In genomic region chr6:90450697-90451096, GRCm38 (mm10) we compare ENCODE assay signal across 10 mouse cellular contexts. TPM values are rescaled to one million over a fixed set of nuclear protein-coding genes. Genes with fewer than 3 reads are reported as not detected.
DNase-seq lines count a peak whose midpoint lies in the region; ATAC-seq and TF ChIP-seq lines count a peak whose summit lies in the region.
"Had no signal": no experiment of that assay in that cellular context is flagged by ENCODE, and none has a peak within 500 bp of the region (broad histone marks: within the 10 kb centered on the region; RNA-seq: fewer than 3 reads in every experiment).

No protein-coding gene starts in this region.

- no peak for TF ChIP-seq CTCF in hindbrain, postnatal 0 days (IDR thresholded peaks at IDR 0.05; ENCODE audit: low read depth)

- WGBS in hindbrain, postnatal 0 days = 50% methylated on average over 5 of the region's 5 CpGs
- WGBS in hindbrain, embryonic 12.5 days = 77% methylated on average over 5 of the region's 5 CpGs
- 69% methylated on average over 5 of the region's 5 CpGs for WGBS in embryonic facial prominence, embryonic 10.5 days

- H3K4me1 ChIP-seq in hindbrain, postnatal 0 days (ENCODE audit: insufficient read depth, low read length) = 0 out of 2 replicates have a peak, but pooled peaks cover 4% of the 10 kb centered on the region
- peaks cover 7% of the 10 kb centered on the region for H3K4me1 ChIP-seq in hindbrain, embryonic 12.5 days
- H3K4me1 ChIP-seq in embryonic facial prominence, embryonic 10.5 days = peaks cover 7% of the 10 kb centered on the region
- H3K4me1 ChIP-seq: limb, embryonic 12.5 days had no signal

- H3K27me3 ChIP-seq in hindbrain, postnatal 0 days (ENCODE audit: insufficient read depth, low read length) = no peaks in the 10 kb centered on the region
- H3K27me3 ChIP-seq in hindbrain, embryonic 12.5 days = no peaks in the 10 kb centered on the region
- H3K27me3 ChIP-seq in embryonic facial prominence, embryonic 10.5 days (replicated peaks; ENCODE audit: low read depth, poor library complexity, severe bottlenecking) = 0 out of 2 replicates have a peak, but pooled peaks cover 3% of the 10 kb centered on the region

- no peak overlapping the region for H3K4me2 ChIP-seq in hindbrain, postnatal 0 days (ENCODE audit: low read depth, low read length)
- no peak overlapping the region for H3K4me2 ChIP-seq in hindbrain, embryonic 12.5 days (replicated peaks)
- H3K4me2 ChIP-seq: limb, embryonic 12.5 days had no signal

- no peak overlapping the region for H3K4me3 ChIP-seq in hindbrain, postnatal 0 days (ENCODE audit: low read length)
- H3K4me3 ChIP-seq in hindbrain, embryonic 12.5 days = no peak overlapping the region
- H3K4me3 ChIP-seq in embryonic facial prominence, embryonic 10.5 days = no peak overlapping the region
- H3K4me3 ChIP-seq: limb, embryonic 12.5 days had no signal

- ATAC-seq in hindbrain, postnatal 0 days = peak; percentile 82
- ATAC-seq in hindbrain, embryonic 12.5 days (ENCODE audit: low FRiP score) = no peak

- no peaks in the 10 kb centered on the region for H3K9me3 ChIP-seq in hindbrain, postnatal 0 days (ENCODE audit: low read length)
- no peaks in the 10 kb centered on the region for H3K9me3 ChIP-seq in hindbrain, embryonic 12.5 days (replicated peaks)
- no peaks in the 10 kb centered on the region for H3K9me3 ChIP-seq in embryonic facial prominence, embryonic 10.5 days
- H3K9me3 ChIP-seq: limb, embryonic 12.5 days had no signal

- H3K36me3 ChIP-seq in hindbrain, postnatal 0 days (ENCODE audit: insufficient read depth, low read length) = no peaks in the 10 kb centered on the region
- H3K36me3 ChIP-seq in hindbrain, embryonic 12.5 days = no peaks in the 10 kb centered on the region
- no peaks in the 10 kb centered on the region for H3K36me3 ChIP-seq in embryonic facial prominence, embryonic 10.5 days (replicated peaks)
- H3K36me3 ChIP-seq: limb, embryonic 12.5 days had no signal

- DNase-seq in hindbrain, postnatal 0 days (ENCODE audit: low spot score) = peak; percentile 70
- peak; percentile 54 for DNase-seq in adrenal gland, postnatal 25 days
- DNase-seq in heart, adult 9 months (ENCODE audit: low spot score in 2 of 2) = peak; percentile 75 to 82
- DNase-seq in kidney, postnatal 25 days = peak; percentile 89 to 96
- no peak for DNase-seq in thymus, postnatal 4 days
- DNase-seq in left cerebral cortex, adult 9 months (ENCODE audit: low spot score in 2 of 2) = no peak
- no peak for DNase-seq in embryonic facial prominence, embryonic 10.5 days (ENCODE audit: low spot score)

- peak overlapping the region; percentile 54 for H3K27ac ChIP-seq in hindbrain, postnatal 0 days
- H3K27ac ChIP-seq in hindbrain, embryonic 12.5 days = no peak overlapping the region
- H3K27ac ChIP-seq in embryonic facial prominence, embryonic 10.5 days (replicated peaks) = no peak overlapping the region
- H3K27ac ChIP-seq: limb, embryonic 12.5 days had no signal

- H3K9ac ChIP-seq in hindbrain, postnatal 0 days (replicated peaks; ENCODE audit: low read length) = no peak overlapping the region
- no peak overlapping the region for H3K9ac ChIP-seq in hindbrain, embryonic 12.5 days
- H3K9ac ChIP-seq: limb, embryonic 12.5 days had no signal

RNA-seq across cellular contexts. Expression of gene Klf15, which starts 11.7 kb away (rescaled TPM):
- total RNA-seq in hindbrain, postnatal 0 days (2014; rRNA removed) = 43.2 and 56.4 TPM in 2 replicates
- polyA plus RNA-seq in hindbrain, postnatal 0 days (2015; fragmentation: Nextera tagmentation; extraction: Ambion mirVana) = 26.6 and 29.6 TPM in 2 replicates
- 6.3 and 6.9 TPM in 2 replicates for polyA plus RNA-seq in hindbrain, embryonic 12.5 days (2016; fragmentation: Nextera tagmentation; extraction: Ambion mirVana)
- total RNA-seq in adrenal gland, postnatal 25 days (2021) = 38.4 and 44.5 TPM in 2 replicates
- polyA plus RNA-seq in embryonic facial prominence, embryonic 10.5 days (2016; fragmentation: Nextera tagmentation; extraction: Ambion mirVana) = 6.4 and 7.5 TPM in 2 replicates
- total RNA-seq: MEL had no signal

RNA-seq across cellular contexts. Expression of gene Cfap100, which starts 22.1 kb away (rescaled TPM):
- 4.2 and 29.4 TPM in 2 replicates for total RNA-seq in hindbrain, postnatal 0 days (2014; rRNA removed)
- polyA plus RNA-seq in hindbrain, postnatal 0 days (2015; fragmentation: Nextera tagmentation; extraction: Ambion mirVana) = 8.2 and 9.9 TPM in 2 replicates
- polyA plus RNA-seq in hindbrain, embryonic 12.5 days (2016; fragmentation: Nextera tagmentation; extraction: Ambion mirVana) = 2.8 and 3.8 TPM in 2 replicates
- 1.1 TPM in 1 of 2 replicates, not detected in the other for total RNA-seq in adrenal gland, postnatal 25 days (2021)
- polyA plus RNA-seq in embryonic facial prominence, embryonic 10.5 days (2016; fragmentation: Nextera tagmentation; extraction: Ambion mirVana) = 0.76 and 0.99 TPM in 2 replicates
- total RNA-seq: MEL had no signal

RNA-seq across cellular contexts. Expression of gene Aldh1l1, which starts 35.5 kb away (rescaled TPM):
- total RNA-seq in hindbrain, postnatal 0 days (2014; rRNA removed) = 168 and 214 TPM in 2 replicates
- polyA plus RNA-seq in hindbrain, postnatal 0 days (2015; fragmentation: Nextera tagmentation; extraction: Ambion mirVana) = 131 and 145 TPM in 2 replicates
- polyA plus RNA-seq in hindbrain, embryonic 12.5 days (2016; fragmentation: Nextera tagmentation; extraction: Ambion mirVana) = 13.0 and 19.4 TPM in 2 replicates
- total RNA-seq in adrenal gland, postnatal 25 days (2021) = 179 and 220 TPM in 2 replicates
- 1.5 and 2.1 TPM in 2 replicates for polyA plus RNA-seq in embryonic facial prominence, embryonic 10.5 days (2016; fragmentation: Nextera tagmentation; extraction: Ambion mirVana)

Comparison
In these comparisons a context has a peak if more than half of its experiments do, and no peak if none do; other contexts are left out.
1. DNase-seq: peak in hindbrain, postnatal 0 days (single experiment), adrenal gland, postnatal 25 days (single experiment), heart, adult 9 months (2 of 2) and kidney, postnatal 25 days (2 of 2); none in thymus, postnatal 4 days (single experiment), left cerebral cortex, adult 9 months (0 of 2) and embryonic facial prominence, embryonic 10.5 days (single experiment).